ENCODE assay signal across 9 mouse cellular contexts in the genomic region with DNA sequence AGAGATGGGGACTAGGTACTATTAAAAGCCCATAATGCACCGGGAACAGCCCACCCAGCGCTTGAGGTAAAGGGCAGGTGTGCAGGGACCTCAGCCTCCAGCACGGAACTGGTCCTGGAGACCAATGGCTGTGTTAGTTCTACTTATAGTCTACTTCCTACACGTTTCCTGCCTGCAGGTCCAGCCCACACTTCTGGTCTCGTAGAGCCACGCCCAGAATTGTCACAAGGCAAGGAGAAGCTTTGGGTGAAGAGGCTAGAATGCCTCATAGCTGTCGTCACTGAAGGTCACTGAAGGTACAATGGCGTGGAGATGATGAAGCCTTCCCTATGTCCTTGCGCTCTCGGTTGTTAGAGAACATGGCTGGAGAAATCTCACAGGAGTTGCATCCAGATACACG. TPM values are rescaled to one million over a fixed set of nuclear protein-coding genes. Genes with fewer than 3 reads are reported as not detected.
DNase-seq lines count a peak whose midpoint lies in the region; ATAC-seq and TF ChIP-seq lines count a peak whose summit lies in the region.
"Had no signal": no experiment of that assay in that cellular context is flagged by ENCODE, and none has a peak within 500 bp of the region (broad histone marks: within the 10 kb centered on the region; RNA-seq: fewer than 3 reads in every experiment).

No protein-coding gene starts in this region.

- H3K36me3 ChIP-seq in heart, embryonic 11.5 days (ENCODE audit: control insufficient read depth, insufficient read depth, low read length), result no peaks in the 10 kb centered on the region
- no peaks in the 10 kb centered on the region for H3K36me3 ChIP-seq in liver, embryonic 15.5 days (replicated peaks)
- H3K36me3 ChIP-seq in midbrain, postnatal 0 days (ENCODE audit: insufficient read depth, low read length), result no peaks in the 10 kb centered on the region
- H3K36me3 ChIP-seq: lung, embryonic 15.5 days had no signal

- intact Hi-C loops in heart, postnatal 36 days (cut with DNase I), result no loop called here

- no peaks in the 10 kb centered on the region for H3K9me3 ChIP-seq in heart, embryonic 11.5 days (replicated peaks; ENCODE audit: control insufficient read depth, low read length)
- 0 out of 2 replicates have a peak, but pooled peaks cover 2% of the 10 kb centered on the region for H3K9me3 ChIP-seq in liver, embryonic 15.5 days (replicated peaks)
- H3K9me3 ChIP-seq in midbrain, postnatal 0 days (ENCODE audit: low read length), result no peaks in the 10 kb centered on the region
- H3K9me3 ChIP-seq: lung, embryonic 15.5 days had no signal

- peak; percentile 57; the same call in 1 of the 2 replicates for ATAC-seq in heart, embryonic 11.5 days (replicated peaks; ENCODE audit: insufficient number of reproducible peaks, low FRiP score, low TSS enrichment)
- ATAC-seq in liver, embryonic 15.5 days (ENCODE audit: insufficient read depth), result peak; percentile 82
- no peak for ATAC-seq in midbrain, postnatal 0 days (ENCODE audit: low FRiP score)

- peak overlapping the region; percentile 41 for H3K4me2 ChIP-seq in heart, embryonic 11.5 days
- H3K4me2 ChIP-seq in liver, embryonic 15.5 days, result peak overlapping the region; percentile 71
- no peak overlapping the region for H3K4me2 ChIP-seq in midbrain, postnatal 0 days (ENCODE audit: low read depth, low read length, poor library complexity, severe bottlenecking)
- H3K4me2 ChIP-seq: lung, embryonic 15.5 days had no signal

- DNase-seq in heart, postnatal 36 days, result no peak
- DNase-seq in spleen, postnatal 10 days (ENCODE audit: low spot score in 2 of 2), result peak; percentile 41 to 66
- no peak for DNase-seq in midbrain, postnatal 0 days (ENCODE audit: low spot score)
- no peak for DNase-seq in right cerebral cortex, adult 2 months (ENCODE audit: low spot score in 2 of 2)
- DNase-seq in adipocyte (ENCODE audit: low spot score), result no peak

- 0 out of 2 replicates have a peak, but pooled peaks have one; percentile 51 for TF ChIP-seq POLR2A in bone marrow, adult 2 months (IDR thresholded peaks at IDR 0.05; ENCODE audit: borderline replicate concordance, control insufficient read depth, low read depth, low read length)

- TF ChIP-seq CTCF in bone marrow, adult 2 months (IDR thresholded peaks at IDR 0.05; ENCODE audit: control insufficient read depth, insufficient read depth, low read length), result no peak
- TF ChIP-seq CTCF in midbrain, postnatal 0 days (IDR thresholded peaks at IDR 0.05), result no peak

- 68% methylated on average over 11 of the region's 11 CpGs for WGBS in heart, embryonic 11.5 days (ENCODE audit: insufficient replicate concordance)
- 29% methylated on average over 11 of the region's 11 CpGs for WGBS in bone marrow, adult 2 months
- WGBS in liver, embryonic 15.5 days (ENCODE audit: insufficient replicate concordance), result 33% methylated on average over 11 of the region's 11 CpGs
- 90% methylated on average over 11 of the region's 11 CpGs for WGBS in midbrain, postnatal 0 days

- peaks cover 13% of the 10 kb centered on the region for H3K4me1 ChIP-seq in heart, embryonic 11.5 days (ENCODE audit: control insufficient read depth, insufficient read depth, low read length)
- H3K4me1 ChIP-seq in bone marrow, adult 2 months (ENCODE audit: control insufficient read depth, insufficient read depth, low read length), result peaks cover 6% of the 10 kb centered on the region; the same call in 1 of the 2 replicates
- peaks cover 47% of the 10 kb centered on the region for H3K4me1 ChIP-seq in liver, embryonic 15.5 days (replicated peaks)
- no peaks in the 10 kb centered on the region for H3K4me1 ChIP-seq in midbrain, postnatal 0 days (ENCODE audit: insufficient read depth, low read length)

- no peak overlapping the region for H3K4me3 ChIP-seq in heart, embryonic 11.5 days (ENCODE audit: low read depth, low read length)
- H3K4me3 ChIP-seq in bone marrow, adult 2 months (replicated peaks; ENCODE audit: control insufficient read depth, low read depth, low read length), result peak overlapping the region; percentile 6
- peak overlapping the region; percentile 32 for H3K4me3 ChIP-seq in liver, embryonic 15.5 days (replicated peaks)
- no peak overlapping the region for H3K4me3 ChIP-seq in midbrain, postnatal 0 days (ENCODE audit: low read depth, low read length)
- H3K4me3 ChIP-seq: lung, embryonic 15.5 days had no signal

- no peak overlapping the region for H3K27ac ChIP-seq in heart, embryonic 11.5 days (ENCODE audit: low read depth, low read length)
- H3K27ac ChIP-seq in bone marrow, adult 2 months (ENCODE audit: control insufficient read depth, insufficient read depth, low read depth, low read length, poor library complexity), result peak overlapping the region; percentile 14; the same call in 1 of the 2 replicates
- peak overlapping the region; percentile 72 for H3K27ac ChIP-seq in liver, embryonic 15.5 days (replicated peaks)
- no peak overlapping the region for H3K27ac ChIP-seq in midbrain, postnatal 0 days (ENCODE audit: low read depth, low read length)
- H3K27ac ChIP-seq: lung, embryonic 15.5 days had no signal

- no peak overlapping the region; the same call in 1 of the 2 replicates for H3K9ac ChIP-seq in heart, embryonic 11.5 days (ENCODE audit: low read depth, low read length)
- peak overlapping the region; percentile 40 for H3K9ac ChIP-seq in liver, embryonic 15.5 days
- H3K9ac ChIP-seq in midbrain, postnatal 0 days (replicated peaks; ENCODE audit: low read length, poor library complexity, severe bottlenecking), result no peak overlapping the region
- H3K9ac ChIP-seq: lung, embryonic 15.5 days had no signal

- H3K27me3 ChIP-seq in heart, embryonic 11.5 days (ENCODE audit: control insufficient read depth, insufficient read depth, low read length), result no peaks in the 10 kb centered on the region
- H3K27me3 ChIP-seq in liver, embryonic 15.5 days, result peaks cover 13% of the 10 kb centered on the region; the same call in 1 of the 2 replicates
- no peaks in the 10 kb centered on the region for H3K27me3 ChIP-seq in midbrain, postnatal 0 days (ENCODE audit: insufficient read depth, low read length)
- H3K27me3 ChIP-seq: lung, embryonic 15.5 days had no signal

RNA-seq across cellular contexts. Expression of a gene that starts 16.0 kb away (rescaled TPM):
- polyA plus RNA-seq in heart, embryonic 11.5 days (2014; fragmentation: Nextera tagmentation; extraction: Ambion mirVana), result 1,894 and 1,931 TPM in 2 replicates
- total RNA-seq in heart, postnatal 36 days (2021), result 100 to 1,000 TPM; 457 to 506 TPM
- polyA plus RNA-seq in bone marrow, adult 2 months (2011; ENCODE audit: insufficient read depth, insufficient read length, low replicate concordance, missing spikeins), result 682 and 801 TPM in 2 replicates
- polyA plus RNA-seq in liver, embryonic 15.5 days (2015; fragmentation: Nextera tagmentation; extraction: Ambion mirVana), result 2,115 and 2,296 TPM in 2 replicates
- 1,783 and 3,084 TPM in 2 replicates for total RNA-seq in midbrain, postnatal 0 days (2014; rRNA removed)
- polyA plus RNA-seq in midbrain, postnatal 0 days (2015; fragmentation: Nextera tagmentation; extraction: Ambion mirVana), result 1,997 and 2,039 TPM in 2 replicates

RNA-seq across cellular contexts. Expression of a gene that starts 21.2 kb away (rescaled TPM):
- 24.1 and 32.7 TPM in 2 replicates for polyA plus RNA-seq in heart, embryonic 11.5 days (2014; fragmentation: Nextera tagmentation; extraction: Ambion mirVana)
- total RNA-seq in heart, postnatal 36 days (2021), result 10 to 100 TPM; 10.3 to 14.2 TPM
- 13.9 and 24.7 TPM in 2 replicates for polyA plus RNA-seq in bone marrow, adult 2 months (2011; ENCODE audit: insufficient read depth, insufficient read length, low replicate concordance, missing spikeins)
- polyA plus RNA-seq in liver, embryonic 15.5 days (2015; fragmentation: Nextera tagmentation; extraction: Ambion mirVana), result 21.8 and 22.4 TPM in 2 replicates
- 12.8 and 15.3 TPM in 2 replicates for total RNA-seq in midbrain, postnatal 0 days (2014; rRNA removed)
- polyA plus RNA-seq in midbrain, postnatal 0 days (2015; fragmentation: Nextera tagmentation; extraction: Ambion mirVana), result 20.7 and 24.2 TPM in 2 replicates

Comparison
In these comparisons a context has a peak if more than half of its experiments do, and no peak if none do; other contexts are left out.
1. H3K27ac ChIP-seq: peak in bone marrow, adult 2 months (single experiment) and liver, embryonic 15.5 days (single experiment); none in heart, embryonic 11.5 days (single experiment) and midbrain, postnatal 0 days (single experiment).
2. H3K4me3 ChIP-seq: peak in bone marrow, adult 2 months (single experiment) and liver, embryonic 15.5 days (single experiment); none in heart, embryonic 11.5 days (single experiment) and midbrain, postnatal 0 days (single experiment).
3. DNase-seq: peak in spleen, postnatal 10 days (2 of 2); none in heart, postnatal 36 days (0 of 2), midbrain, postnatal 0 days (single experiment), right cerebral cortex, adult 2 months (0 of 2) and adipocyte (single experiment).